Mouse (Mus musculus): Measurements from ENCODE around the gene Atp5h. TPM values are rescaled to one million over a fixed set of nuclear protein-coding genes. Genes with fewer than 3 reads are reported as not detected.

The Atp5h gene
- total and polyA plus RNA-seq, 3 experiments, result 107 to 764 (median 487) TPM

DNA sequence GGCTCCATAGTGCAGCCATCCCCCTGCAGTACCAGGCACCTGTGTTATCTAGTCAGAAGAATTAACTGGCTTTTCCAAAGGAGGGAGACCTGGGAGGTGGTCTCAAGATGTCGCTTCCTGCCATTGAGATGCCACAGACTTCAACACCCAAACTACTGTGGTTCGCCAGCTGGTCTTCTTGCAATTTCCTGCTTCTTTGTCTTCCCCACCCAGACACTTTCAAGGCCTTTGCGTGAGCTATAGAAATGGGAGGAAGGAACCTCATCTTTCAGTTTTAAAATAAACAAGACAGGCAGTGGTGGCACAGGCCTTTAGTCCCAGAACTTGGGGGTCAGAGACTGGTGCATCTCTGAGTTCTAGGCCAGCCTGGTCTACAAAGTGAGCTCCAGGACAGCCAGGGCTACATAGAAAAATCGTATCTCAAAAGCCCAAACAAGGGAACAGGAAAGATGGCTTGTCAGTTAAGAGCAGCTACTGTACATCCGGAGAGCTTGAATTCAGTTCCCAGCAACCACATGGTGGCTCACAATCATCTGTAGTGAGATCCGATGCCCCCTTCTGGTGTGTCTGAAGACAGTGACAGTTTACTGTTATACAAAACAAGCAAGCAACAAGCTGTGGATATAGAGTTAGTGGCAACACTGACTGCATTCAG, 11.4 kb downstream of the Atp5h start:
- H3K27me3 ChIP-seq (ENCODE audit: insufficient read depth, low read length), result no peaks in the 10 kb centered on the region
- H3K4me1 ChIP-seq (ENCODE audit: insufficient read depth, low read depth, low read length), result peaks cover 50% of the 10 kb centered on the region
- DNase-seq (ENCODE audit: low spot score) (no peak), ATAC-seq (ENCODE audit: extremely low read depth, insufficient number of reproducible peaks, low FRiP score, poor library complexity, severe bottlenecking) (no peak)
- TF ChIP-seq GATA1 (IDR thresholded peaks at IDR 0.05; ENCODE audit: borderline replicate concordance, low read length) (no peak), CTCF (IDR thresholded peaks at IDR 0.05; ENCODE audit: low read depth, low read length) (no peak), TAL1 (conservative IDR thresholded peaks at IDR 0.05; ENCODE audit: low read depth, low read length) (no peak), POLR2AphosphoS5 (IDR thresholded peaks at IDR 0.05; ENCODE audit: insufficient replicate concordance, low read depth, low read length) (no peak), GATA2 (IDR thresholded peaks at IDR 0.05; ENCODE audit: borderline replicate concordance, low read depth, low read length) (no peak)
- H3K4me3 ChIP-seq (ENCODE audit: low read depth, low read length), result no peak overlapping the region
- H3K9me3 ChIP-seq (replicated peaks), result no peaks in the 10 kb centered on the region
- H3K36me3 ChIP-seq (replicated peaks), result peaks cover 68% of the 10 kb centered on the region

GRCm38 (mm10) chr11:115406858-115407401, 12.8 kb downstream of the Atp5h start:
- no peak for DNase-seq (ENCODE audit: low spot score)

GRCm38 (mm10) chr11:115405723-115406122, 14.0 kb downstream of the Atp5h start:
- TF ChIP-seq POLR2AphosphoS5 (IDR thresholded peaks at IDR 0.05; ENCODE audit: insufficient replicate concordance, low read depth, low read length), result no peak
- no peak for TF ChIP-seq CTCF (IDR thresholded peaks at IDR 0.05; ENCODE audit: low read depth, low read length)
- TF ChIP-seq GATA2 (IDR thresholded peaks at IDR 0.05; ENCODE audit: borderline replicate concordance, low read depth, low read length), result no peak
- no peak for TF ChIP-seq GATA1 (IDR thresholded peaks at IDR 0.05; ENCODE audit: borderline replicate concordance, low read length)
- no peak for TF ChIP-seq TAL1 (conservative IDR thresholded peaks at IDR 0.05; ENCODE audit: low read depth, low read length)
- H3K4me1 ChIP-seq (ENCODE audit: insufficient read depth, low read depth, low read length), result peaks cover 37% of the 10 kb centered on the region
- H3K36me3 ChIP-seq (replicated peaks), result peaks cover 60% of the 10 kb centered on the region
- H3K9me3 ChIP-seq (replicated peaks), result no peaks in the 10 kb centered on the region
- DNase-seq (ENCODE audit: low spot score), result no peak
- no peak for ATAC-seq (ENCODE audit: extremely low read depth, insufficient number of reproducible peaks, low FRiP score, poor library complexity, severe bottlenecking)
- H3K4me3 ChIP-seq (ENCODE audit: low read depth, low read length), result no peak overlapping the region
- H3K27me3 ChIP-seq (ENCODE audit: insufficient read depth, low read length), result no peaks in the 10 kb centered on the region

More at GRCm38 (mm10) chr11:115406858-115407401, 12.8 kb downstream of the Atp5h start:
- H3K4me1 ChIP-seq (ENCODE audit: insufficient read depth, low read depth, low read length), result peaks cover 49% of the 10 kb centered on the region
- TF ChIP-seq TAL1 (conservative IDR thresholded peaks at IDR 0.05; ENCODE audit: low read depth, low read length) (no peak), POLR2AphosphoS5 (IDR thresholded peaks at IDR 0.05; ENCODE audit: insufficient replicate concordance, low read depth, low read length) (no peak), GATA2 (IDR thresholded peaks at IDR 0.05; ENCODE audit: borderline replicate concordance, low read depth, low read length) (no peak), CTCF (IDR thresholded peaks at IDR 0.05; ENCODE audit: low read depth, low read length) (no peak), GATA1 (IDR thresholded peaks at IDR 0.05; ENCODE audit: borderline replicate concordance, low read length) (no peak)
- H3K4me3 ChIP-seq (ENCODE audit: low read depth, low read length), result no peak overlapping the region
- H3K27me3 ChIP-seq (ENCODE audit: insufficient read depth, low read length), result no peaks in the 10 kb centered on the region
- H3K9me3 ChIP-seq (replicated peaks), result no peaks in the 10 kb centered on the region
- H3K36me3 ChIP-seq (replicated peaks), result peaks cover 68% of the 10 kb centered on the region
- ATAC-seq (ENCODE audit: extremely low read depth, insufficient number of reproducible peaks, low FRiP score, poor library complexity, severe bottlenecking), result no peak

DNA sequence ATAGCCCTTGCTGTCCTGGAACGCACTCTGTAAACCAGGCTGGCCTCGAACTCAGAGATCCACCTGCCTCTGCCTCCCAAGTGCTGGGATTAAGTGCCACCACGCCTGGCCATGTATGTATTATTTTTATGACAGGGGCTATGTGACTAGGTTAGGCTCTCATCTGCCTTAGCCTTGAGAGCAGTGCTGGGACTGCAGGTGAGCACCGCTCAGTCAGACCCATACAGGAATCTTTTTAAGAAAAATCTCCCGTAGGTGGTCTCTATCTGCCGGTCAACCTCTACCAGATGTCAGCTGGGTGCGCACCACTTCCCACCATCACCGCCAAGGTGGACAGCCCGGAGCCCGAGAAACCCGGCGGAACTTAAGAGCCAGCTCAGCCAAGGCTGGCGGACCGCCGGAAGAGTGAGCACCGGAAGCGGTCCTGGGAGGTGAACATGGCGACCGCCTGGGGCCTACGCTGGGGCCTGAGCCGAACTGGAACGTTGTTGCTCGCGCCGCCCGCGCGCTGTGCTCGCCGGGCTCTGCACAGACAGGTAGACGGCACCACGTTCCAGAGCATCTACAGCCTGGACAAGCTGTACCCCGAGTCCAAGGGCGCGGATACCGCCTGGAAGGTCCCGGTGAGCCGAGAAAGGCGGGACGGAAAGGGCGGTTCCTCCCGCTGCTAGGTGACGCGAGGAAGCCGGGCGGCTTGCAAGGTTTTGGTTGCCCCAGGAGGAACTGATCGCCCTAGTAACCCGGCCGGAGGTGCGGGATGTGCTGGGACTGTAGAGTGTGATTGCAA, 16.2 kb downstream of the Atp5h start, which contains the start of gene Mrpl58:
Gene Mrpl58, plus strand, starts transcription at position 415 of the 787 bp plus-strand sequence.
- no peaks in the 10 kb centered on the region for H3K27me3 ChIP-seq (ENCODE audit: insufficient read depth, low read length)
- peaks cover 32% of the 10 kb centered on the region for H3K4me1 ChIP-seq (ENCODE audit: insufficient read depth, low read depth, low read length)
- H3K9me3 ChIP-seq (replicated peaks), result no peaks in the 10 kb centered on the region
- no peak for TF ChIP-seq GATA1 (IDR thresholded peaks at IDR 0.05; ENCODE audit: borderline replicate concordance, low read length)
- TF ChIP-seq POLR2AphosphoS5 (IDR thresholded peaks at IDR 0.05; ENCODE audit: insufficient replicate concordance, low read depth, low read length), result no peak
- no peak for TF ChIP-seq CTCF (IDR thresholded peaks at IDR 0.05; ENCODE audit: low read depth, low read length)
- no peak for TF ChIP-seq GATA2 (IDR thresholded peaks at IDR 0.05; ENCODE audit: borderline replicate concordance, low read depth, low read length)
- TF ChIP-seq TAL1 (conservative IDR thresholded peaks at IDR 0.05; ENCODE audit: low read depth, low read length), result no peak
- peaks cover 38% of the 10 kb centered on the region for H3K36me3 ChIP-seq (replicated peaks)
- peak; percentile 90 for ATAC-seq (ENCODE audit: extremely low read depth, insufficient number of reproducible peaks, low FRiP score, poor library complexity, severe bottlenecking)
- DNase-seq (ENCODE audit: low spot score), result peak; percentile 82
- peak within 1 kb of the TSS; percentile 86 for H3K4me3 ChIP-seq (ENCODE audit: low read depth, low read length)

DNA sequence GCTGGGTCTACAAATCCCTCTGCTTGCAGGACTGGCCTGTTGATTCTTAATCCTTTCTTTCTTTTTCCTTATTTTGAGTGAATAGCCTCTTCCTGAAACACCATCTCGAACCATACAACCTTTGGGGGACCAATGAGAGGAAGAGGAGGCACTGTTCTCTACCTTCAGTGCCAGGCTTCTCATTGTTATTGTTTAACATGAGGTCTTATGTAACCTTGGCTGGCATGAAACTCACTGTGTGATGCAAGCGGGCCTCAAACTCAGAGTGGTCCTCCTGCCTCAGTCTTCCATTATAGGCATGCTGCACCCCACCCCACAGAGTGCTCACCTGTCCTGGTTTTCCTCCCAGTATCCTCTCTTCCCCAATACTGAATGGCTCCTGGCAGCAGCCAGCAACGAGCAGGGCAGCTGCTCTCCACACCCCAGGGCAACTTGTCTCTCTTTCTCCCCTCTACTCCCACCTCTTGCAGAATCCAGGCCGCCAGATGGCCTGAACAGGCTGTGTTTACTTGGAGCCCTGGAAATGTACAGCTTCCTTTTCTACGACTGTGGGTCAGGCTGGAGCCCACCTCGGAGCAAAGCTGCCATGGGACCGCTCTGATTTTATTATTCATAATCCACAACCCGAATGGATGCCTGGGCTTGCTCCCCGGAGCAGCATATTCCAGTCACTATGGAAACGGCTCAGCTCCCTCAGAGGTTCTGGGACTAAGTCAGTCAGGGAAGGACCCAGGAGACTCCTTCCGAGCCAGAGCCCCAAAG, 19.0 kb downstream of the Atp5h start:
- DNase-seq (ENCODE audit: low spot score) (no peak), ATAC-seq (ENCODE audit: extremely low read depth, insufficient number of reproducible peaks, low FRiP score, poor library complexity, severe bottlenecking) (no peak)
- H3K36me3 ChIP-seq (replicated peaks), result peaks cover 11% of the 10 kb centered on the region
- H3K4me1 ChIP-seq (ENCODE audit: insufficient read depth, low read depth, low read length), result peaks cover 27% of the 10 kb centered on the region
- no peak overlapping the region for H3K4me3 ChIP-seq (ENCODE audit: low read depth, low read length)
- H3K9me3 ChIP-seq (replicated peaks), result no peaks in the 10 kb centered on the region
- TF ChIP-seq CTCF (IDR thresholded peaks at IDR 0.05; ENCODE audit: low read depth, low read length), result no peak
- TF ChIP-seq TAL1 (conservative IDR thresholded peaks at IDR 0.05; ENCODE audit: low read depth, low read length), result no peak
- TF ChIP-seq GATA2 (IDR thresholded peaks at IDR 0.05; ENCODE audit: borderline replicate concordance, low read depth, low read length), result no peak
- TF ChIP-seq POLR2AphosphoS5 (IDR thresholded peaks at IDR 0.05; ENCODE audit: insufficient replicate concordance, low read depth, low read length), result no peak
- TF ChIP-seq GATA1 (IDR thresholded peaks at IDR 0.05; ENCODE audit: borderline replicate concordance, low read length), result no peak
- peaks cover 19% of the 10 kb centered on the region for H3K27me3 ChIP-seq (ENCODE audit: insufficient read depth, low read length)

All from G1E (cell line).